Mouse (Mus musculus) mouse embryonic stem cell (cell line): ENCODE results near the gene Dppa5a.
"Not testable (repeated sequence)": the region's sequence is repeated elsewhere in the genome, so short reads cannot be mapped to it uniquely, and the experiment has no call there.

Experiments
- in situ Hi-C, 2 experiments: fragments of 300-500 bp; cut with MboI; formaldehyde crosslinking; loops; 1 replicate in 1 of 2; 3 replicates in 1 of 2; pipeline ENCODE4 v1.14.3; 2019 to 2020; ENCODE audit warnings: low sequenced_read_pairs in 2 of 2, low pct_unique_long_range_greater_than_20kb in 1 of 2, mixed read lengths in 1 of 2; ENCODE audit not compliant: unreplicated experiment in 1 of 2

Gene Dppa5a

DNA sequence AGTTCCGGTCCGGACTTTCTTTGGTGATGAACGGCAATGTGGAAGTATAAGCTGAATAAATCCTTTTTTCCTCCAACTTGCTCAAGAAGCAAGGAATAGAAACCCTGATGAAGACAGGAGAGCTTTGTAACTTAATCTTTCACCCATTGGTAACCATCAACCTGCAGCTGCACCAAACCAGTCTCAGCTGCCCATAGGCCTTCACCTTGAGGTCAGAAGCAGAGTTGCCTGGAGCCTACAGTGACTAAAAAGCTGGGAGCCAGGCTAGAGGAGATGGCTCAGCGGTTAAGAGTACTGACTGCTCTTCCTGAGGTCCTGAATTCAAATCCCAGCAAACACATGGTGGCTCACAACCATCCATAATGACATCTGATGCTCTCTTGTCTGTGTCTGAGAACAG lies 25.5 kb downstream of the Dppa5a start:
- in situ Hi-C loops = not testable (repeated sequence)

DNA sequence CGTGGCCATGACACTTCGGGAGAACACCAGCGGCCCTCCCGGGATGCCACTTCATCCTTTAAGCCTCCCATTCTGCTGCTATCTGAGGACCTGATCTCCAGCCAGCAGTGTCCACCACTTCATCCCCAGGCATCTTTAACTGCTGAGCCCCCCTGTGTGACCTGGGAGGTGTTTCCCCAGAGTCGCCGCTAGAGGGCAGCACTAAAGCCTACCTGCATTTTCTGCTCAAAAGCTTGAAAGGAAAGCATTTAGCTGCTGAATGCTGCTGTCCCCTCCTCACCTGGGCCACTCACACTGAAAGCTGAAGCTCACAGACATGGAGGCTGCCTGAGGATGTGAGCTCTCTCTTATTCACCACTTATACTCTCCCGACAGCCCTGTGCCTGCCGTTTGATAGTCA lies 27.7 kb downstream of the Dppa5a start:
- in situ Hi-C loops = not testable (repeated sequence)

DNA sequence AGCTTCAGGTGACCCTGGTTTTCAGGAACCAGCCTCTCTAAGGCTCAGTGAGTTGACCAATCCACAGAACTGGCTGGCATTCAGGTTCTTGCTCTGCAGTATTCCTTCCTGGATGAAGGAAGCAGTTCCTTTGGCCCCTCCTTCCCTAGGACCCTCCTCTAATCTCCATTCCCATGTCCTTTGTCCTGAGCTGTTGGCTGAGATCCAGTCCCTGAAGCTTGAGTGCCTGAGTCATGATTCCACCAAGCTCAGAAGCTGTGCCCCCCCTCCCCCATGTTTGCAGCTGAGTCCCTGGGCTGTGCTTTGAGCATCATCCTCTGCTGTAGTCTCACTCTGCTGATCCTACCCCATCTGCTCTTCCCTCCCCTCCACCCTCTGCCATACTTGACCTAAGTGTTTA lies 30.9 kb downstream of the Dppa5a start:
- in situ Hi-C loops = not testable (repeated sequence)

DNA sequence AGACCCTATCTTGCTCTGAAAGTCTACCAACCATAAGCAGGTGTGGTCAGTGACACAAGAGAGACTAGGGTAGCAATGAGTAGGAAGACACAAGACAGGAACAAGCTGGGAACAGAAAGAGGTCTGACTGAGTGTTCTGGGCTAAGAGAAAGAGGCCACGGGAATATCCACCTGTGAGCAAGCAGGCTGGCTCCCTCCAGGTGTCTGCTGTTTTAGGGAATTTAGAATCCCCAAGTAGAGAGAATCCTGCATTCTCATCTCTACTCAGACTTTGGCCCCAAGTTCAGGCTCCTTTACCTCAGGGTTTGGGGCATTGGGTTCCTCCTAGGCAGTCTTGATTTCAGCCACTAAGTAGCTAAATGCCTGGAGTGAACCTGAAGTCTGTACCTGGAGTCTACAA lies 40.7 kb downstream of the Dppa5a start, which contains the start of gene Omt2b:
Gene Omt2b (plus strand): TSS at position 301 of the 400 bp plus-strand sequence.
- in situ Hi-C loops = not testable (repeated sequence)

DNA sequence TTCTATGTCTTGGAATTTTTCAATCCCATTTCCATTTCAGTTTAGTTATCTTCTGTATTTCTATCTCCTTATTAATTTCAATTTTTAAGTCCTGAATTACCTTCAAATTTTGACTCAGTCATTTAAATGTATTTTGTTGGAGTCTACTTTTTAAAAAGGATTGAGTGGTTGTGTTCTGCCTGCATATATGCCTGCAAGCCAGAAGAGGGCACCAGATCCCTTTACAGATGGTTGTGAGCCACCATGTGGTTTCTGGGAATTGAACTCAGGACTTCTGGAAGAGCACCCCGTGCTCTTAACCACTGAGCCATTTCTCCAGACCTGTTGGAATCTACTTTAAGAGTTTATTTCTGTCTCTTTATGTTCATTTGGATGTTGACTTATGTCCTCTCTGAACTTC lies 48.5 kb downstream of the Dppa5a start:
- in situ Hi-C loops = no loop called here
